Mouse (Mus musculus) ES-E14 (cell line): Measurements from ENCODE around the gene Baz2b.

Experiments used
- HCFC1 ChIP-seq: IDR thresholded peaks from 2 replicates; pipeline ENCODE4 v1.6.1; 2012; ENCODE audit warnings: low read length, inconsistent platforms, borderline replicate concordance; ENCODE audit not compliant: insufficient read depth
- MAFK ChIP-seq: IDR thresholded peaks from 2 replicates; pipeline ENCODE4 v1.6.1; 2014; ENCODE audit warnings: mild to moderate bottlenecking, low read depth, low read length, inconsistent platforms; ENCODE audit not compliant: insufficient read depth
- ZC3H11A ChIP-seq: IDR thresholded peaks from 2 replicates; pipeline ENCODE4 v1.6.1; 2012; ENCODE audit warnings: low read depth, mild to moderate bottlenecking, inconsistent platforms, low read length, borderline replicate concordance
- ZNF384 ChIP-seq: IDR thresholded peaks from 2 replicates; pipeline ENCODE4 v1.6.1; 2012; ENCODE audit warnings: low read depth, low read length, inconsistent platforms

DNA sequence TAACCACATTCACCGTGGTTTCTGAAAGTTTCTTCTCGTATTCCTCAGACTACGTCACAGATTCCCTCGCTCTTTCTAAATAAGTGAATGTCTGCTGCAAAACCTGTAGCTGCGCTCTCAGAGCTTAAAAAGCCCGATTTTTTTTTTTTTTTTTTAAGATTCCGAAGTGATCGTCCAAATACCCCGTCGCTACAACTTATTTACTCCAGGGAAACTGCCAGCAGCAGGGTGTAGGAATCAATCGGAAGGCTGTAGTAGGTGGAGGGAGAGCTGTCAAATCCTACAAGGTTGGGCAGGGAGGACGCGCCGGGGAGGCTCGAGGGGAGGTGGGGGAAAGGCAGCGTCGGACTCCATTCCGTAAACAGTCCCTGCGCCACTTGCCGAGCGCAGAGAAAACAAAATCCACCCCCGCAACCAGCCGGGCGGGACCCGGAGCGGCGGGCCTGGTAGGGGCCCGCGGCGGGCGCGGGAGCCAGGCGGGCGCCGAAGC is 472 bp downstream of the Baz2b start:
- TF ChIP-seq ZNF384: 0 out of 2 replicates have a peak, but pooled peaks have one; percentile 29
- TF ChIP-seq HCFC1: no peak
- TF ChIP-seq MAFK: no peak
- TF ChIP-seq ZC3H11A: no peak
